Mouse (Mus musculus) G1E (cell line): Measurements from ENCODE around the gene Kremen1. TPM values are rescaled to one million over a fixed set of nuclear protein-coding genes. Genes with fewer than 3 reads are reported as not detected.

Experiments
- ATAC-seq: 2 replicates; pipeline ENCODE4 v1.8.0; 2016; ENCODE audit warnings: mild to moderate bottlenecking; ENCODE audit not compliant: insufficient number of reproducible peaks, poor library complexity, low FRiP score, severe bottlenecking; ENCODE audit errors: extremely low read depth
- DNase-seq: peaks from one replicate; pipeline ENCODE4 v3.0.0; 2012; ENCODE audit warnings: low spot score
- H3K27me3 ChIP-seq: 2 replicates; pipeline ENCODE4 v1.6.1; 2012; ENCODE audit warnings: mild to moderate bottlenecking, low read length, inconsistent platforms; ENCODE audit not compliant: insufficient read depth
- H3K36me3 ChIP-seq: replicated peaks from 2 replicates; pipeline ENCODE3; 2012; ENCODE audit warnings: mild to moderate bottlenecking, inconsistent platforms
- H3K4me1 ChIP-seq: 2 replicates; pipeline ENCODE4 v1.6.1; 2012; ENCODE audit warnings: low read depth, low read length, inconsistent platforms, mixed read lengths; ENCODE audit not compliant: insufficient read depth
- H3K4me3 ChIP-seq: 2 replicates; pipeline ENCODE4 v1.5.1; 2012; ENCODE audit warnings: low read depth, mild to moderate bottlenecking, inconsistent platforms, low read length, moderate library complexity, mixed read lengths
- H3K9me3 ChIP-seq: replicated peaks from 2 replicates; pipeline ENCODE4 v1.6.1; 2012; ENCODE audit warnings: inconsistent platforms
- CTCF ChIP-seq: IDR thresholded peaks from 2 replicates; pipeline ENCODE4 v1.5.1; 2012; ENCODE audit warnings: low read depth, low read length, inconsistent platforms, mixed read lengths
- GATA1 ChIP-seq: IDR thresholded peaks from 2 replicates; pipeline ENCODE4 v1.6.1; 2012; ENCODE audit warnings: borderline replicate concordance, low read length, inconsistent platforms, mixed read lengths
- GATA2 ChIP-seq: IDR thresholded peaks from 2 replicates; pipeline ENCODE4 v1.6.1; 2012; ENCODE audit warnings: low read depth, low read length, inconsistent platforms, borderline replicate concordance
- POLR2AphosphoS5 ChIP-seq: IDR thresholded peaks from 2 replicates; pipeline ENCODE4 v1.6.1; 2012; ENCODE audit warnings: low read depth, low read length, inconsistent platforms; ENCODE audit not compliant: insufficient replicate concordance
- TAL1 ChIP-seq: conservative IDR thresholded peaks from 2 replicates; pipeline ENCODE4 v1.6.1; 2012; ENCODE audit warnings: low read depth, low read length, inconsistent platforms, mixed read lengths
- polyA plus RNA-seq: library from polyadenylated mRNA; stranded (reverse); fragments of >175 nt; gene quantifications from 2 replicates; pipeline ENCODE4 v1.2.3, GENCODE M21; 2012
- total RNA-seq, 2 experiments: library from RNA; stranded (forward) in 1 of 2; stranded (reverse) in 1 of 2; fragments of 200-1000 nt in 1 of 2; fragments of >200 nt in 1 of 2; fragmentation: Nextera tagmentation in 1 of 2; gene quantifications; 2 replicates each; pipeline ENCODE4 v1.2.3; 2014 to 2017

Kremen1 gene
- total and polyA plus RNA-seq, 3 experiments = 2.8 to 3.4 (median 3.0) TPM

GRCm38 (mm10) chr11:5182870-5183269 lies 78.5 kb downstream of the Kremen1 start:
- Histone ChIP-seq H3K4me3 (no peak overlapping the region), H3K4me1 (peaks cover 3% of the 10 kb centered on the region), H3K9me3 (no peaks in the 10 kb centered on the region), H3K36me3 (no peaks in the 10 kb centered on the region), H3K27me3 (peaks cover 19% of the 10 kb centered on the region)
- DNase-seq (no peak), ATAC-seq (no peak)
- TF ChIP-seq GATA2 = no peak
- TF ChIP-seq CTCF = no peak
- TF ChIP-seq TAL1 = no peak

- Histone ChIP-seq H3K9me3 (no peaks in the 10 kb centered on the region), H3K4me1 (peaks cover 3% of the 10 kb centered on the region), H3K36me3 (no peaks in the 10 kb centered on the region), H3K27me3 (peaks cover 21% of the 10 kb centered on the region), H3K4me3 (no peak overlapping the region)
- DNase-seq (peak; percentile 64), ATAC-seq (no peak)
- TF ChIP-seq GATA2 = no peak
- peak; percentile 96 for TF ChIP-seq CTCF
Measured at GRCm38 (mm10) chr11:5181850-5182404, 79.4 kb downstream of the Kremen1 start.

GRCm38 (mm10) chr11:5179391-5179790 lies 82.0 kb downstream of the Kremen1 start:
- TF ChIP-seq GATA1 (no peak), CTCF (no peak), TAL1 (no peak), GATA2 (no peak), POLR2AphosphoS5 (no peak)
- no peak overlapping the region for H3K4me3 ChIP-seq
- peaks cover 3% of the 10 kb centered on the region for H3K4me1 ChIP-seq
- no peaks in the 10 kb centered on the region for H3K36me3 ChIP-seq
- DNase-seq (no peak), ATAC-seq (no peak)
- peaks cover 36% of the 10 kb centered on the region for H3K27me3 ChIP-seq
- no peaks in the 10 kb centered on the region for H3K9me3 ChIP-seq

GRCm38 (mm10) chr11:5177171-5177570 lies 84.2 kb downstream of the Kremen1 start:
- TF ChIP-seq POLR2AphosphoS5 = no peak
- no peak for TF ChIP-seq CTCF
- no peak for TF ChIP-seq GATA2
- TF ChIP-seq TAL1 = no peak
- TF ChIP-seq GATA1 = no peak
- H3K9me3 ChIP-seq = no peaks in the 10 kb centered on the region
- DNase-seq = no peak
- no peak overlapping the region for H3K4me3 ChIP-seq
- no peaks in the 10 kb centered on the region for H3K36me3 ChIP-seq
- peaks cover 3% of the 10 kb centered on the region for H3K4me1 ChIP-seq
- peaks cover 35% of the 10 kb centered on the region for H3K27me3 ChIP-seq
- ATAC-seq = no peak

- Histone ChIP-seq H3K36me3 (no peaks in the 10 kb centered on the region), H3K27me3 (peaks cover 35% of the 10 kb centered on the region), H3K4me3 (no peak overlapping the region), H3K4me1 (peaks cover 1% of the 10 kb centered on the region), H3K9me3 (no peaks in the 10 kb centered on the region)
- ATAC-seq (no peak), DNase-seq (no peak)
- TF ChIP-seq POLR2AphosphoS5 = no peak
- no peak for TF ChIP-seq GATA1
- no peak for TF ChIP-seq GATA2
- no peak for TF ChIP-seq TAL1
- TF ChIP-seq CTCF = no peak
Measured at GRCm38 (mm10) chr11:5176685-5177084, 84.7 kb downstream of the Kremen1 start.

GRCm38 (mm10) chr11:5175866-5176265 lies 85.5 kb downstream of the Kremen1 start:
- H3K27me3 ChIP-seq = peaks cover 35% of the 10 kb centered on the region
- no peak overlapping the region for H3K4me3 ChIP-seq
- no peak for TF ChIP-seq GATA1
- no peak for TF ChIP-seq POLR2AphosphoS5
- no peak for TF ChIP-seq TAL1
- no peak for TF ChIP-seq CTCF
- no peak for TF ChIP-seq GATA2
- H3K9me3 ChIP-seq = no peaks in the 10 kb centered on the region
- ATAC-seq (no peak), DNase-seq (no peak)
- H3K36me3 ChIP-seq = no peaks in the 10 kb centered on the region
- no peaks in the 10 kb centered on the region for H3K4me1 ChIP-seq

- no peak for TF ChIP-seq GATA1
- no peak for TF ChIP-seq TAL1
- TF ChIP-seq GATA2 = no peak
- H3K27me3 ChIP-seq = peaks cover 35% of the 10 kb centered on the region
- DNase-seq = no peak
- no peak overlapping the region for H3K4me3 ChIP-seq
- H3K9me3 ChIP-seq = no peaks in the 10 kb centered on the region
- H3K36me3 ChIP-seq = no peaks in the 10 kb centered on the region
- ATAC-seq = no peak
- no peaks in the 10 kb centered on the region for H3K4me1 ChIP-seq
Measured at GRCm38 (mm10) chr11:5175141-5175540, 86.2 kb downstream of the Kremen1 start.
